Mouse (Mus musculus) G1E (cell line): ENCODE results near the gene Tpi1.

Experiments
- CTCF ChIP-seq: IDR thresholded peaks from 2 replicates; pipeline ENCODE4 v1.5.1; 2012; ENCODE audit warnings: low read depth, low read length, inconsistent platforms, mixed read lengths
- GATA1 ChIP-seq: IDR thresholded peaks from 2 replicates; pipeline ENCODE4 v1.6.1; 2012; ENCODE audit warnings: borderline replicate concordance, low read length, inconsistent platforms, mixed read lengths
- TAL1 ChIP-seq: conservative IDR thresholded peaks from 2 replicates; pipeline ENCODE4 v1.6.1; 2012; ENCODE audit warnings: low read depth, low read length, inconsistent platforms, mixed read lengths

DNA sequence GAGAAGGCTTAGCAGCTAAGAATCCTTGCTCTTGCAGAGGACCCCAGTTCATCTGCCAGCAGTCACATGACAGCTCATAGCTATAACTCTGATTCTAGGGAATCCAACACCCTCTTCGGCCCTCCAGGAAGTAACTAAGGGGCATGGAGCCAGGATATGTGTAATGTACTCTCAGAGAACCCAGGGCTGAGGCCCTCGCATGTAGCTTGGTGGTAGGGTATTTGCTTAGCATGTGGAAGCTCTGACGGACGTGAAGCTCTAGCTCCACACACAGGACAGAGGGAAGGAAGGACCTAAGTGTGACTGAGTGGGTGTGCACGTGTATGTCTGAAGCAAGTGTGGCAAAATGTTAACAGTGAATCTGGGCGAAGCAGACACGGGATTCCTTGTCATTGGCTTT lies 22.3 kb upstream of the Tpi1 start:
- TF ChIP-seq CTCF (no peak), GATA1 (no peak), TAL1 (no peak)
